34 mouse cellular contexts compared by ENCODE assay signal in the genomic region with DNA sequence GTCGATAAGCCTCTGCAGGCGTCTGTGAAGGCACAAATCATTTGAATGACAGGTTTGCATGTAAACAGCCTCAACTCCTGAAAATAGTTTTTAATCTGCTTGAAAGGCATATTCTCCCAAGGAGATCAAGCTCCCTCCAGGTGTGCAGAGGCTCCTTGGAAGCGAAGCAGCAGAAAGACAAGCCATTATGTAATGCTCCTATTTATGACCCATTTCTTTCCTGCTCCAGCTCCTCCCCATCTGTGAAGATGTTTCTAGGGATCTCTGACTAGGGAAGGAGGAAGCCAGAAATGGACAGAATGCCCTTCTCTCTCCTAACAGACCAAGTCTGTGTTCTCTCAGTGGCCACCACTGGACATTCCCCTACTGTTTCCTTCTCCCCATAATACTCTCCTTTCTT. TPM values are rescaled to one million over a fixed set of nuclear protein-coding genes. Genes with fewer than 3 reads are reported as not detected.
"Had no signal": no experiment of that assay in that cellular context is flagged by ENCODE, and none has a peak within 500 bp of the region (broad histone marks: within the 10 kb centered on the region; RNA-seq: fewer than 3 reads in every experiment).

No protein-coding gene starts in this region.

- ATAC-seq: hindbrain, embryonic 16.5 days; hindbrain, postnatal 0 days; inflammation-experienced regulatory T-cells, adult 6 months; intestine, embryonic 15.5 days; intestine, embryonic 16.5 days; intestine, postnatal 0 days had no signal

- H3K27ac ChIP-seq: heart, embryonic 10.5 days; heart, embryonic 13.5 days; heart, embryonic 15.5 days; hindbrain, embryonic 10.5 days; hindbrain, embryonic 12.5 days; hindbrain, embryonic 13.5 days; hindbrain, embryonic 14.5 days; hindbrain, embryonic 15.5 days; hindbrain, postnatal 0 days; intestine, embryonic 15.5 days; kidney, embryonic 15.5 days; kidney, postnatal 0 days; layer of hippocampus, adult 2 months had no signal

- H3K4me3 ChIP-seq: heart, embryonic 10.5 days; heart, embryonic 12.5 days; heart, embryonic 13.5 days; heart, embryonic 15.5 days; hindbrain, embryonic 10.5 days; hindbrain, embryonic 12.5 days; hindbrain, embryonic 13.5 days; hindbrain, embryonic 15.5 days; intestine, embryonic 15.5 days; kidney, embryonic 15.5 days; layer of hippocampus, adult 2 months had no signal

- DNase-seq: heart, postnatal 10 days; heart, postnatal 14 days; heart, postnatal 36 days; heart, postnatal 4 days; kidney, adult 11 months; kidney, adult 18-20 months; kidney, adult 2 months; kidney, adult 8-10 months; kidney, adult 9 months; kidney, postnatal 14 days; kidney, postnatal 25 days; kidney, postnatal 36 days; kidney, postnatal 4 days; layer of hippocampus, adult 9-11 months; layer of hippocampus, postnatal 36 days had no signal

RNA-seq across cellular contexts. Expression of a gene that starts 38.0 kb away (rescaled TPM):
- total RNA-seq: hematopoietic stem cell, adult 5-6 weeks had no signal
